Mouse (Mus musculus) ES-E14 (cell line): ENCODE data around the gene Mpp6. TPM values are rescaled to one million over a fixed set of nuclear protein-coding genes. Genes with fewer than 3 reads are reported as not detected.

Experiments used
- DNase-seq: peaks from one replicate; pipeline ENCODE4 v3.0.0-alpha.2; 2013; ENCODE audit warnings: low read depth, low spot score
- H3K27ac ChIP-seq: 2 replicates; pipeline ENCODE4 v1.5.1; 2012; ENCODE audit warnings: low read depth, mild to moderate bottlenecking, low read length, moderate library complexity, mixed read lengths; ENCODE audit not compliant: poor library complexity, insufficient read depth, severe bottlenecking
- H3K36me3 ChIP-seq: 2 replicates; pipeline ENCODE4 v1.6.1; 2012; ENCODE audit warnings: mild to moderate bottlenecking, low read length, moderate library complexity, mixed read lengths; ENCODE audit not compliant: control insufficient read depth, poor library complexity, insufficient read depth, severe bottlenecking
- H3K4me1 ChIP-seq, 2 experiments: fragments of 150-350 bp in 1 of 2; sonication (generic) in 1 of 2; 2 replicates each; pipeline ENCODE4 v1.6.1; 2012; ENCODE audit warnings: low read length in 2 of 2, mild to moderate bottlenecking in 1 of 2, mixed read lengths in 1 of 2; ENCODE audit not compliant: control insufficient read depth in 2 of 2, insufficient read depth in 2 of 2, poor library complexity in 1 of 2
- H3K4me3 ChIP-seq, 2 experiments: fragments of 150-350 bp in 1 of 2; sonication (generic) in 1 of 2; 2 replicates each; pipeline ENCODE4 v1.5.1; 2012; ENCODE audit warnings: low read length in 2 of 2, low read depth in 1 of 2, mild to moderate bottlenecking in 1 of 2, mixed read lengths in 1 of 2; ENCODE audit not compliant: insufficient read depth in 1 of 2, poor library complexity in 1 of 2, severe bottlenecking in 1 of 2
- H3K9ac ChIP-seq: 2 replicates; pipeline ENCODE4 v1.6.1; 2012; ENCODE audit warnings: low read depth, mild to moderate bottlenecking, low read length, mixed read lengths; ENCODE audit not compliant: poor library complexity, insufficient read depth, severe bottlenecking
- H3K9me3 ChIP-seq: fragments of 150-350 bp; sonication (generic); 2 replicates; pipeline ENCODE4 v1.6.1; 2012; ENCODE audit warnings: low read depth, mild to moderate bottlenecking, low read length; ENCODE audit not compliant: control insufficient read depth, insufficient read depth
- CHD2 ChIP-seq: IDR thresholded peaks from 2 replicates; pipeline ENCODE4 v1.6.1; 2014; ENCODE audit warnings: mild to moderate bottlenecking, low read depth, low read length, inconsistent platforms
- HCFC1 ChIP-seq: IDR thresholded peaks from 2 replicates; pipeline ENCODE4 v1.6.1; 2012; ENCODE audit warnings: low read length, inconsistent platforms, borderline replicate concordance; ENCODE audit not compliant: insufficient read depth
- MAFK ChIP-seq: IDR thresholded peaks from 2 replicates; pipeline ENCODE4 v1.6.1; 2014; ENCODE audit warnings: mild to moderate bottlenecking, low read depth, low read length, inconsistent platforms; ENCODE audit not compliant: insufficient read depth
- ZC3H11A ChIP-seq: IDR thresholded peaks from 2 replicates; pipeline ENCODE4 v1.6.1; 2012; ENCODE audit warnings: low read depth, mild to moderate bottlenecking, inconsistent platforms, low read length, borderline replicate concordance
- ZNF384 ChIP-seq: IDR thresholded peaks from 2 replicates; pipeline ENCODE4 v1.6.1; 2012; ENCODE audit warnings: low read depth, low read length, inconsistent platforms
- in situ Hi-C, 2 experiments: fragments of 600-800 bp; cut with MboI; formaldehyde crosslinking; loops; one replicate each; pipeline ENCODE4 v1.15.1; 2025; ENCODE audit warnings: low sequenced_read_pairs in 2 of 2, inconsistent platforms in 1 of 2; ENCODE audit not compliant: unreplicated experiment in 2 of 2
- total RNA-seq: library from RNA; depleted of rRNA; stranded (reverse); fragments of 300-350 nt; gene quantifications from 2 replicates; pipeline ENCODE4 v1.2.3, GENCODE M21; 2012

The Mpp6 gene
- total RNA-seq, 1 experiment = 64.2 TPM

DNA sequence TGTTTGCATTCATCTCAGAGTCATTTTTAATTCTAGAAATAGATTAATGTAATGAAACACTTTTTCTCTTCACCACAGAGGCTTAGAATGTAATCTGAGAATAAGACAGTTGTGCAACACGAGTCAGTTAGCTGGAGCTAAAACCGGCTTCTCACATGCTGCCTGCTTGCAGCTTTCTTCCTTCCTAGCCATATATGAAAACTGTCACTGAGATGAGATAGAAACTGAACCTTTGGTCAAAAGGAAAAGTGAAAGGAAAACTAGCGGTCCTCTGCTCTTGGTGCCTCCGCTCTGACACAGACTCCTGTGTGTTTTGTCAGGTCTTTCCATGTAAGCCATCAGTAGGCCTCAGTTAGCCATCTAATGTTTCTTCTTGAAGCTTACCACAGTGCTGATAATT lies 77.9 kb downstream of the Mpp6 start:
- in situ Hi-C loops = no loop called here

DNA sequence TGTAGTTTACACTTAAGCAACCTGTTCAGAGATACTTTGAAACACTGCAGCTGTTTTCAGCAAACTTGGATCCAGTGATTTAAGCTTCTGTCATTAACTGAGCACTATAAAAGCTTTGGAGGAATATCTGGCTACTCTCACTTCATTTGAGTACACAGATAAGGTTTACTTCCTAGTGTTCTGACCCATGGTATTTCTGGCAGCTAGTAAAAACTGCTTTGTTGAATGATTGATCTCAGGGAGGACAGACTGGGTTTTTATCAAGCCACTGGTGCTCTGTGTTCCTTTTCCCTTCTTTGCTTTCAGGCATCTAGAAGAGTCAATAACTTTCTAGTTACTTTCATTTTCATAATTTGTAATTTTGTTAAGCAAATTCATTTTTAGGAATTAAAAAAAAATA lies 79.3 kb downstream of the Mpp6 start:
- Histone ChIP-seq H3K4me1 (no peaks in the 10 kb centered on the region), H3K9ac (no peak overlapping the region), H3K36me3 (peaks cover 5% of the 10 kb centered on the region), H3K4me3 (no peak overlapping the region), H3K27ac (no peak overlapping the region), H3K9me3 (no peaks in the 10 kb centered on the region)
- in situ Hi-C loops = no loop called here
- DNase-seq = no peak
- TF ChIP-seq HCFC1 (no peak), ZC3H11A (no peak), CHD2 (no peak), MAFK (no peak), ZNF384 (no peak)

More for the DNA sequence above, 77.9 kb downstream of the Mpp6 start:
- no peak for TF ChIP-seq HCFC1
- Histone ChIP-seq H3K4me3 (no peak overlapping the region), H3K27ac (no peak overlapping the region), H3K9ac (no peak overlapping the region), H3K9me3 (no peaks in the 10 kb centered on the region), H3K36me3 (peaks cover 5% of the 10 kb centered on the region), H3K4me1 (no peaks in the 10 kb centered on the region)
- no peak for DNase-seq

DNA sequence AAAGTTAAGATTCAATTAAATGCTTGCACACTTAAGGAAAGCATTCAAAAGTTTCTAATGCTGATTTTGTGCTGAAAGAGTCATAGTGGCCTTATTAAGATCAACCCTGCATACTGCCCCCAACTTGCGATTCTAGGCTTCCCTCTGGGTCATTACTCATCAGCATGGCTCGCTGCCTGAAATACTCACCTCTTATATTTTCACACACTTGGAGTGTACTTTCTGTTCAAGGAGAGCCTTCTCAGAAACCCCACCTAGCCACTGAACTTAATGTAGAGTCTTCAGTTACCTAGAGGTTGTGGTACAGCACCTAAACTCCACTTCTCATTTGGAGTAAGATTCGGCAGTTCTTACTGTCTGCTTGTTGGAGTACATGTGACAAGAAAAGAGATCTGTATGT lies 81.6 kb downstream of the Mpp6 start:
- in situ Hi-C loops = no loop called here
- Histone ChIP-seq H3K27ac (no peak overlapping the region), H3K9ac (no peak overlapping the region), H3K4me3 (no peak overlapping the region), H3K4me1 (no peaks in the 10 kb centered on the region), H3K9me3 (no peaks in the 10 kb centered on the region), H3K36me3 (peaks cover 5% of the 10 kb centered on the region)
- DNase-seq = no peak
- no peak for TF ChIP-seq ZC3H11A
- no peak for TF ChIP-seq MAFK
- TF ChIP-seq ZNF384 = no peak
- TF ChIP-seq HCFC1 = no peak
- TF ChIP-seq CHD2 = no peak

DNA sequence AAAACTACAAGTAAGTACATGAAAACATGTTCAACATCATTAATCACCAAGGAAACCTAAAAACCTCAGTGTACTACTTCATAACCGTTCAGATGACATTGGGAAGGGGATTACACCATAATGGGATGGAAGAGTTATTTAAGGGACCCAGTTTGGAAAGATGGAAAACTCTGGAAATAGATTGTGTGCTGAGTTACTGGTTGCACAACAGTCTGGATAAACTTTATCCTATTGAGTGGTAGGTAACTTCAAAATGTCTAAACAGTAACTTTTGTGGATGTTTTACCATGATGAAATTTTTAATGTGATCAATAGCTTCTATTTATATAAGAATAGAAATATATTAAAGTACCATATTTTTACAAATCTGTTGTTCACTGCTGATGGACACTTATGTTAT lies 82.1 kb downstream of the Mpp6 start:
- in situ Hi-C loops = no loop called here
- Histone ChIP-seq H3K27ac (no peak overlapping the region), H3K36me3 (peaks cover 5% of the 10 kb centered on the region), H3K9ac (no peak overlapping the region), H3K9me3 (no peaks in the 10 kb centered on the region), H3K4me1 (no peaks in the 10 kb centered on the region), H3K4me3 (no peak overlapping the region)
- TF ChIP-seq CHD2 (no peak), HCFC1 (no peak), ZNF384 (no peak), ZC3H11A (no peak), MAFK (no peak)
- no peak for DNase-seq

DNA sequence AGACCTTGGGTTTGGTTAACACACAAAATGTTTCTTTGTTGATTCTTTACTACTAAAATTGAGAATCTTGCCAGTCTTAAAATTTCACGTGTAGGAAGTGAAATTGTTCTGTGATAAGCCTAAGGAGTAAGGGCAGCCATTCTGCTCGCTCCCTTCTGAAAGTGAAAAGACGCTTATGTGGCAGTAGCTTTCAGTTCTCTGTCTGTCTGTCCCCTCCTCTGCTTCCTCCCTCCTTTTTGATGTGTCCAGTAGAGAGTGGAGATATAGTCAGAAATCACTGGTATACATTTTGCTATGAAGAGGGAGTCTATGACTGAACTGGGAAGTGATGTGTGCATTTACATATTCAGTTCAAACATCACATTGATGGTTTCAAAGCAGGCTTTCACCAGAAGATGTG lies 82.8 kb downstream of the Mpp6 start:
- no peak overlapping the region for H3K4me3 ChIP-seq
- DNase-seq = no peak
- no peak overlapping the region for H3K9ac ChIP-seq
- in situ Hi-C loops = no loop called here
- no peak for TF ChIP-seq HCFC1
- TF ChIP-seq ZNF384 = no peak
- no peak for TF ChIP-seq ZC3H11A
- no peak for TF ChIP-seq MAFK
- no peak for TF ChIP-seq CHD2
- no peaks in the 10 kb centered on the region for H3K9me3 ChIP-seq
- H3K4me1 ChIP-seq = no peaks in the 10 kb centered on the region
- H3K36me3 ChIP-seq = peaks cover 6% of the 10 kb centered on the region
- H3K27ac ChIP-seq = no peak overlapping the region
